13 mouse cellular contexts compared by ENCODE assay signal in genomic region chr5:98283696-98284478, GRCm38 (mm10). TPM values are rescaled to one million over a fixed set of nuclear protein-coding genes. Genes with fewer than 3 reads are reported as not detected.
DNase-seq lines count a peak whose midpoint lies in the region; ATAC-seq and TF ChIP-seq lines count a peak whose summit lies in the region.
"Had no signal": no experiment of that assay in that cellular context is flagged by ENCODE, and none has a peak within 500 bp of the region (broad histone marks: within the 10 kb centered on the region; RNA-seq: fewer than 3 reads in every experiment).

No protein-coding gene starts in this region.

- H3K27me3 ChIP-seq in heart, embryonic 14.5 days (ENCODE audit: control insufficient read depth, insufficient read depth, low read length): no peaks in the 10 kb centered on the region
- H3K27me3 ChIP-seq in lung, embryonic 14.5 days (ENCODE audit: insufficient read depth, low read length): no peaks in the 10 kb centered on the region; the same call in 1 of the 2 replicates
- H3K27me3 ChIP-seq in embryonic facial prominence, embryonic 13.5 days: peaks cover 13% of the 10 kb centered on the region; the same call in 1 of the 2 replicates
- no peaks in the 10 kb centered on the region for H3K27me3 ChIP-seq in midbrain, embryonic 15.5 days (replicated peaks)

- H3K36me3 ChIP-seq in heart, embryonic 14.5 days (ENCODE audit: control insufficient read depth, insufficient read depth, low read length): no peaks in the 10 kb centered on the region
- no peaks in the 10 kb centered on the region for H3K36me3 ChIP-seq in lung, embryonic 14.5 days (ENCODE audit: insufficient read depth)
- no peaks in the 10 kb centered on the region for H3K36me3 ChIP-seq in embryonic facial prominence, embryonic 13.5 days
- H3K36me3 ChIP-seq in midbrain, embryonic 15.5 days (replicated peaks): no peaks in the 10 kb centered on the region

- H3K9me3 ChIP-seq in heart, embryonic 14.5 days (ENCODE audit: control insufficient read depth, low read length): no peaks in the 10 kb centered on the region
- no peaks in the 10 kb centered on the region for H3K9me3 ChIP-seq in lung, embryonic 14.5 days (ENCODE audit: low read depth, low read length)
- H3K9me3 ChIP-seq in embryonic facial prominence, embryonic 13.5 days: no peaks in the 10 kb centered on the region
- H3K9me3 ChIP-seq in midbrain, embryonic 15.5 days: no peaks in the 10 kb centered on the region

- H3K4me3 ChIP-seq in heart, embryonic 14.5 days (ENCODE audit: control insufficient read depth in 1 of 2, insufficient read depth in 1 of 2, low read depth in 1 of 2, low read length in 2 of 2): peak overlapping the region in 1 of 2 experiments; percentile 7; a peak in 1 of 4 replicates
- H3K4me3 ChIP-seq in lung, embryonic 14.5 days (ENCODE audit: low read depth, low read length): no peak overlapping the region
- H3K4me3 ChIP-seq in embryonic facial prominence, embryonic 13.5 days: no peak overlapping the region
- H3K4me3 ChIP-seq in midbrain, embryonic 15.5 days: no peak overlapping the region

- WGBS in heart, embryonic 14.5 days: 17% methylated on average over 17 of the region's 17 CpGs
- 23% methylated on average over 17 of the region's 17 CpGs for WGBS in lung, embryonic 14.5 days
- WGBS in embryonic facial prominence, embryonic 13.5 days: 31% methylated on average over 17 of the region's 17 CpGs
- 28% methylated on average over 17 of the region's 17 CpGs for WGBS in midbrain, embryonic 15.5 days

- H3K9ac ChIP-seq in heart, embryonic 14.5 days (ENCODE audit: low read length): no peak overlapping the region
- no peak overlapping the region for H3K9ac ChIP-seq in lung, embryonic 14.5 days
- no peak overlapping the region for H3K9ac ChIP-seq in embryonic facial prominence, embryonic 13.5 days
- no peak overlapping the region for H3K9ac ChIP-seq in midbrain, embryonic 15.5 days

- TF ChIP-seq CTCF in lung, embryonic 14.5 days (IDR thresholded peaks at IDR 0.05; ENCODE audit: low read depth): no peak

- ATAC-seq in heart, embryonic 14.5 days (ENCODE audit: insufficient number of reproducible peaks, insufficient read depth, low FRiP score, low read depth): no peak
- no peak; the same call in 1 of the 2 replicates for ATAC-seq in lung, embryonic 14.5 days (ENCODE audit: insufficient read depth)
- ATAC-seq in embryonic facial prominence, embryonic 13.5 days (ENCODE audit: insufficient number of reproducible peaks, insufficient read depth, low FRiP score, low TSS enrichment, low read depth): no peak
- no peak; the same call in 1 of the 2 replicates for ATAC-seq in midbrain, embryonic 15.5 days (replicated peaks)

- no peak overlapping the region for H3K27ac ChIP-seq in heart, embryonic 14.5 days (replicated peaks in 1 of 2; ENCODE audit: control insufficient read depth in 1 of 2, insufficient read depth in 1 of 2, low read depth in 2 of 2, low read length in 2 of 2)
- no peak overlapping the region for H3K27ac ChIP-seq in lung, embryonic 14.5 days (ENCODE audit: low read depth)
- H3K27ac ChIP-seq in embryonic facial prominence, embryonic 13.5 days: no peak overlapping the region
- H3K27ac ChIP-seq in midbrain, embryonic 15.5 days: no peak overlapping the region

- no peaks in the 10 kb centered on the region; a peak in 1 of 4 replicates for H3K4me1 ChIP-seq in heart, embryonic 14.5 days (ENCODE audit: control insufficient read depth in 2 of 2, insufficient read depth in 2 of 2, low read length in 2 of 2)
- H3K4me1 ChIP-seq in lung, embryonic 14.5 days (ENCODE audit: insufficient read depth): no peaks in the 10 kb centered on the region
- peaks cover 5% of the 10 kb centered on the region; the same call in 1 of the 2 replicates for H3K4me1 ChIP-seq in embryonic facial prominence, embryonic 13.5 days
- H3K4me1 ChIP-seq in midbrain, embryonic 15.5 days: peaks cover 13% of the 10 kb centered on the region

- DNase-seq in heart, adult 8-10 months (ENCODE audit: low spot score): no peak
- peak; percentile 30 for DNase-seq in lung, embryonic 14.5 days
- DNase-seq in lung, postnatal 4 days: no peak
- no peak for DNase-seq in ovary, postnatal 10 days (ENCODE audit: low spot score)
- no peak for DNase-seq in ovary, postnatal 36 days (ENCODE audit: low spot score)
- DNase-seq: adrenal gland, postnatal 10 days; gastrocnemius, postnatal 14 days; layer of hippocampus, adult 9-11 months; right cerebral cortex, postnatal 4 days had no signal

- peak overlapping the region; percentile 33 for H3K4me2 ChIP-seq in heart, embryonic 14.5 days (ENCODE audit: low read length)
- H3K4me2 ChIP-seq in lung, embryonic 14.5 days: peak overlapping the region; percentile 40; the same call in 1 of the 2 replicates
- peak overlapping the region; percentile 31 for H3K4me2 ChIP-seq in embryonic facial prominence, embryonic 13.5 days
- H3K4me2 ChIP-seq in midbrain, embryonic 15.5 days: peak overlapping the region; percentile 9; the same call in 1 of the 2 replicates

RNA-seq across cellular contexts. Expression of gene Fgf5, which starts 29.9 kb away (rescaled TPM):
- 0.41 and 0.69 TPM in 2 replicates for polyA plus RNA-seq in heart, embryonic 14.5 days (2014; fragmentation: Nextera tagmentation; extraction: Ambion mirVana)
- under 1 TPM in 1 of 4 experiments, not detected in 3; 0.11 TPM for total RNA-seq in heart, adult 8-10 months (2022)
- 0.74 and 0.88 TPM in 2 replicates for polyA plus RNA-seq in lung, embryonic 14.5 days (2014; fragmentation: Nextera tagmentation; extraction: Ambion mirVana)
- 0.28 and 0.66 TPM in 2 replicates for polyA plus RNA-seq in embryonic facial prominence, embryonic 13.5 days (2015; fragmentation: Nextera tagmentation; extraction: Ambion mirVana)
- polyA plus RNA-seq in midbrain, embryonic 15.5 days (2015; fragmentation: Nextera tagmentation; extraction: Ambion mirVana): 0.96 and 2.0 TPM in 2 replicates
- total RNA-seq: adrenal gland, postnatal 10 days; megakaryocyte, adult 5-6 weeks had no signal

RNA-seq across cellular contexts. Expression of gene Cfap299, which starts 45.2 kb away (rescaled TPM):
- 0.41 TPM in 1 of 2 replicates, not detected in the other for polyA plus RNA-seq in heart, embryonic 14.5 days (2014; fragmentation: Nextera tagmentation; extraction: Ambion mirVana)
- not detected for total RNA-seq in heart, adult 8-10 months (2022)
- polyA plus RNA-seq in lung, embryonic 14.5 days (2014; fragmentation: Nextera tagmentation; extraction: Ambion mirVana): 1.2 and 2.1 TPM in 2 replicates
- polyA plus RNA-seq in embryonic facial prominence, embryonic 13.5 days (2015; fragmentation: Nextera tagmentation; extraction: Ambion mirVana): 0.95 and 1.2 TPM in 2 replicates
- polyA plus RNA-seq in midbrain, embryonic 15.5 days (2015; fragmentation: Nextera tagmentation; extraction: Ambion mirVana): 1.5 and 2.2 TPM in 2 replicates
- total RNA-seq: adrenal gland, postnatal 10 days; gastrocnemius, postnatal 14 days; megakaryocyte, adult 5-6 weeks had no signal
